Mouse (Mus musculus) lung, embryonic 15.5 days (tissue): Measurements from ENCODE around the gene Flcn. TPM values are rescaled to one million over a fixed set of nuclear protein-coding genes. Genes with fewer than 3 reads are reported as not detected.
"Not testable (repeated sequence)": the region's sequence is repeated elsewhere in the genome, so short reads cannot be mapped to it uniquely, and the experiment has no call there.

Source experiments
- ATAC-seq: fragments of 200-750 bp; cut with Nextera tagmentation; 2 replicates; pipeline ENCODE4 v1.8.0; 2017; ENCODE audit warnings: moderate number of reproducible peaks, borderline replicate concordance; ENCODE audit not compliant: low FRiP score, low TSS enrichment; ENCODE audit errors: extremely low read depth
- H3K27ac ChIP-seq: fragments of 300-500 bp; sonication (generic); 2 replicates; pipeline ENCODE4 v1.5.1; 2015; ENCODE audit warnings: moderate library complexity, mild to moderate bottlenecking, inconsistent platforms
- H3K27me3 ChIP-seq: fragments of 300-500 bp; sonication (generic); 2 replicates; pipeline ENCODE4 v1.6.1; 2015; ENCODE audit warnings: inconsistent platforms
- H3K36me3 ChIP-seq: fragments of 300-500 bp; sonication (generic); 2 replicates; pipeline ENCODE4 v1.6.1; 2015; ENCODE audit warnings: inconsistent platforms
- H3K4me1 ChIP-seq: fragments of 300-500 bp; sonication (generic); 2 replicates; pipeline ENCODE4 v1.6.1; 2015; ENCODE audit warnings: inconsistent platforms
- H3K4me2 ChIP-seq: fragments of 300-500 bp; sonication (generic); 2 replicates; pipeline ENCODE4 v1.6.1; 2015; ENCODE audit warnings: inconsistent platforms, mild to moderate bottlenecking, moderate library complexity
- H3K4me3 ChIP-seq: fragments of 300-500 bp; sonication (generic); 2 replicates; pipeline ENCODE4 v1.5.1; 2015; ENCODE audit warnings: mild to moderate bottlenecking, inconsistent platforms
- H3K9ac ChIP-seq: fragments of 300-500 bp; sonication (generic); 2 replicates; pipeline ENCODE4 v1.6.1; 2015; ENCODE audit warnings: inconsistent platforms
- H3K9me3 ChIP-seq: fragments of 300-500 bp; sonication (generic); 2 replicates; pipeline ENCODE4 v1.6.1; 2016; ENCODE audit warnings: inconsistent platforms
- WGBS: fragments of 180-500 bp; shearing (Covaris S2); methylation state at CpG from one replicate; pipeline ENCODE4 v1.1.7; 2015; 5-methylcytosine and 5-hydroxymethylcytosine counted together
- polyA plus RNA-seq: library from polyadenylated mRNA; unstranded; fragments of >200 nt; fragmentation: Nextera tagmentation; extraction: Ambion mirVana; gene quantifications from 2 replicates; pipeline ENCODE4 v1.2.1, GENCODE M21; 2015

Flcn gene
- polyA plus RNA-seq = 25.9 and 27.7 TPM in 2 replicates

DNA sequence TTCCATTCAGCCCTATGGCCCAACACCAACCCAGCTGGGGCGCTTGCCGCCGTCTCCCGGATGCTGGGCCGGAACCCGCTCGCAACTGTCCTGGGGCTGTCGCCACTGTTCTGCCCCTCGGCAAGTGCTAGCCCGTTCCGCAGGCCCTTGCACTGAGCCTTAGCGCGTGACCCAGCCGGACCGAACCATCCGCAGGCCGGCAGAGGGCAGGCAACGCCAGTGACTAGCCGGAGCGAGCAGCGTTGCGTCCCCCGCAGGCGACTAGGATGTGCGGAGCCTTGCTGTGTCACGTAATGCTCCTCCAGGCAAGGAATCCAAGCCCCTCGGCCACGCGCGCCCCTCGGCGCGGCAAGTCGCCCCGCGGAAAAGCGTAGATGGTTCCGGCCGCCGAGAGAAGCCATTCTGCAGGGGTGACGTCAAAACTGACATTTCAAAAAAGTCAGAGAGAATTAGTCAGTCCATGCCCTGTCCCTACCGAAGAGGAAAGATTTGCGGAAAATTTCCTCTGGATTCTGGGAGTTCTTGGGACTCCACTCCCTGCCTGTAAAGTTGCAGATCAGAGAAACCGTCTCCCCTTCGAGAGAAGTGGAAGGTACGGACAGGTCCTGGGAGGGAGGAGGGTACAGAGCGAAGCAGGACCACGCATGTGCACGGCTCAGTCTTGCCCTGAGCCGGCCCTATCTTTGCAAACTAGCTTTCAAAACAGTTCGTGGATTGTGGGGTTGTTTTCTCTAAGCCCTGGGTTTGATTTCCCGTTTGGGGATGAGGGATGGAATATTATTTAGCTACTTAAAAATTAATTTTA, at the start of gene Flcn:
Gene Flcn, minus strand, starts transcription at position 347 of the 805 bp plus-strand sequence.
- Histone ChIP-seq H3K9ac (peak within 1 kb of the TSS; percentile 97), H3K36me3 (peaks cover 17% of the 10 kb centered on the region), H3K4me3 (peak within 1 kb of the TSS; percentile 91), H3K9me3 (no peaks in the 10 kb centered on the region), H3K27ac (peak within 1 kb of the TSS; percentile 99), H3K27me3 (no peaks in the 10 kb centered on the region), H3K4me1 (peaks cover 18% of the 10 kb centered on the region), H3K4me2 (peak within 1 kb of the TSS; percentile 92)
- ATAC-seq = peak; percentile 90
- WGBS = under 1% methylated on average over 52 of the region's 52 CpGs

DNA sequence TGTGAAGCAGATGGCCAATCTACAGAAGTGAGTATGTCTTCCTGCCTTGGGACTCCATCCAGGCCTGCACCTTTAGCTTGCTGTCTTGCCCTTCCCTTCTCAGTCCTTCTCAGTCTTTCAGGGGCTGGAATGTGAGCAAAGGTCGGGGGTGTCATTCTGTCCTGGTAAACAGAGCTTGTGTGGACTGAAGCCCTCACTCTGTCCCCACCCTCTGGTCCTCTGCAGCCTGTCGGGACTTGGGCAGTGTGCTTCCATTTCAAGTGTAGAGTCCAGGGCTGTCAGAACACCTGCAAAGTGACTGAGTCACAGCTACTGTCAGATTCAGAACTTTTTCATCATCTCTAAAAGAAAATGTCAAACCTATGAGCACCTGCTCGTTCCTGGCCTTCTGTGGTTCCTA, 43.0 kb upstream of the Flcn start:
- H3K4me3 ChIP-seq = no peak overlapping the region
- H3K4me1 ChIP-seq = peaks cover 9% of the 10 kb centered on the region; the same call in 1 of the 2 replicates
- 52% methylated on average over 3 of the region's 3 CpGs for WGBS
- no peaks in the 10 kb centered on the region for H3K9me3 ChIP-seq
- no peak overlapping the region for H3K4me2 ChIP-seq
- ATAC-seq = no peak
- H3K27me3 ChIP-seq = no peaks in the 10 kb centered on the region
- H3K27ac ChIP-seq = no peak overlapping the region
- no peak overlapping the region for H3K9ac ChIP-seq
- H3K36me3 ChIP-seq = peaks cover 4% of the 10 kb centered on the region; the same call in 1 of the 2 replicates

DNA sequence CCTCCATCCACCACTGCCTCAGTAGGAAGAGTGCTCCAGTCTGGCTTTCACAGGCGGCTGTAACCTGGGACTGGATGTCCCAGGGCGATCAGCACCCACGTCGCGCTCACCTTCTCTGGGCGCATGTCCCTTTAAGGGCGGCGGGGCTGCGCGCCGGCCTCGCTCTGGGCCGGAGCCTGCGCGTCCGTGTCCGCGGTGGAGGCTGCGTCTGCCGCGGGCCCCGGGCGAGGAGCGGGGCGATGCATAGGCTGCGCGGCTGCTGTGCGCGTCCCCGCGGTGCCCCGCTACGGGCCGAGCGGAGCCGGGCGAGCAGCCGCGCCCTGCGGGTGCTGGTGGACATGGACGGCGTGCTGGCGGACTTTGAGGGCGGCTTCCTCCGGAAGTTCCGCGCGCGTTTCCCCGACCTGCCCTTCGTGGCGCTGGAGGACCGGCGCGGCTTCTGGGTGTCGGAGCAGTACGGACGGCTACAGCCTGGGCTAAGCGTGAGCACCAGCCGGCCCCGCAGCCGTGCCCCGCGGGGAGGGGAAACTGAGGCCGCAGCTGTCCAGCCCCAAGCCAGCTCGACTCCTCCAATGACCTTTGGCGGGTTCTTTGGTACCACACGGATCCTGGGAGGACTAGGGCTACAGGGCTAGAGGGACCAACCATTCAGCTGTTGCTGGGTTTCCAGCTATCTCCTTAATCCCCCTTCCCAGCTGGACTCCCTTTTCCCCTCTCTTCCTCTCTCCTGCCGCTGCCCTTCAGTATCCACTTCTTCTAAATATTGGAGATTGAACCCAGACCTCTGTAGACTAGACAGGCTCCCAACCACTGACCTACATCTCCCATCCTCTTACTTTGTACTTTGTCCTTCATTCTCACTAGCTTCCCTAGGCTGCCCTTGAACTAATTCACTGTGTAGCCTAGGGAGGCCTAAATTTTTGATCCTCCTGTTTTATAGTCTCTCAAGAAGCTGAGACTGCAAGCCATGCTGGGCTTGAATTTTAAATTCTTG, 38.4 kb upstream of the Flcn start:
- peak; percentile 85 for ATAC-seq
- H3K36me3 ChIP-seq = peaks cover 6% of the 10 kb centered on the region
- peak overlapping the region; percentile 91 for H3K27ac ChIP-seq
- WGBS = under 1% methylated on average over 69 of the region's 69 CpGs
- H3K4me1 ChIP-seq = peaks cover 17% of the 10 kb centered on the region; the same call in 1 of the 2 replicates
- H3K27me3 ChIP-seq = no peaks in the 10 kb centered on the region
- no peaks in the 10 kb centered on the region for H3K9me3 ChIP-seq
- peak overlapping the region; percentile 83 for H3K4me3 ChIP-seq
- peak overlapping the region; percentile 85 for H3K4me2 ChIP-seq
- peak overlapping the region; percentile 91 for H3K9ac ChIP-seq

DNA sequence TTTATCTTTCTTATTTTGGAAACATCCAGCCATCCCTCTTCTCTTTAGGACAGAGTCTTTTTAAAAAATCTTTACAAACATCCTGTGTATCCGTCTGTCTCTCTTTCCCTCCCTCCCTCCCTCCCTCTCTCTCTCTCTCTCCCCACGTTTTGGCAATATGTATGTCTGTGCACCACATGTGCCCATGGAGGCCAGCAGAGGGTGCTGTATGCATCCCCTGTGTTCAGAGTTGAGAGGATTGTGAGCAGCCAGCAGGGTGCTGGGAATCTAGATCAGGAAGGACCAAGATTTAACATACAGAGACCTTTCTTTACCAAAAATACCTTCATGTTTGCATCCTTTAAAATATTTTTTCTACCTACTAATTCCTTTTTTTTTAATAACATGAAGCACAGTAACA, 37.3 kb upstream of the Flcn start:
- WGBS = 3% methylated on average over 2 of the region's 2 CpGs
- Histone ChIP-seq H3K9ac (no peak overlapping the region), H3K4me3 (peak overlapping the region; percentile 83), H3K9me3 (no peaks in the 10 kb centered on the region), H3K27ac (no peak overlapping the region), H3K4me1 (peaks cover 17% of the 10 kb centered on the region; the same call in 1 of the 2 replicates), H3K36me3 (peaks cover 3% of the 10 kb centered on the region; the same call in 1 of the 2 replicates), H3K4me2 (peak overlapping the region; percentile 85), H3K27me3 (no peaks in the 10 kb centered on the region)
- ATAC-seq = no peak

- no peak overlapping the region for H3K27ac ChIP-seq
- 95% methylated on average over 11 of the region's 11 CpGs for WGBS
- ATAC-seq = no peak
- peaks cover 3% of the 10 kb centered on the region; the same call in 1 of the 2 replicates for H3K36me3 ChIP-seq
- H3K9me3 ChIP-seq = no peaks in the 10 kb centered on the region
- peaks cover 17% of the 10 kb centered on the region; the same call in 1 of the 2 replicates for H3K4me1 ChIP-seq
- H3K27me3 ChIP-seq = no peaks in the 10 kb centered on the region
- no peak overlapping the region for H3K9ac ChIP-seq
- no peak overlapping the region for H3K4me3 ChIP-seq
- H3K4me2 ChIP-seq = no peak overlapping the region
These were observed 36.5 kb upstream of the Flcn start for GRCm38 (mm10) chr11:59846311-59846710.

DNA sequence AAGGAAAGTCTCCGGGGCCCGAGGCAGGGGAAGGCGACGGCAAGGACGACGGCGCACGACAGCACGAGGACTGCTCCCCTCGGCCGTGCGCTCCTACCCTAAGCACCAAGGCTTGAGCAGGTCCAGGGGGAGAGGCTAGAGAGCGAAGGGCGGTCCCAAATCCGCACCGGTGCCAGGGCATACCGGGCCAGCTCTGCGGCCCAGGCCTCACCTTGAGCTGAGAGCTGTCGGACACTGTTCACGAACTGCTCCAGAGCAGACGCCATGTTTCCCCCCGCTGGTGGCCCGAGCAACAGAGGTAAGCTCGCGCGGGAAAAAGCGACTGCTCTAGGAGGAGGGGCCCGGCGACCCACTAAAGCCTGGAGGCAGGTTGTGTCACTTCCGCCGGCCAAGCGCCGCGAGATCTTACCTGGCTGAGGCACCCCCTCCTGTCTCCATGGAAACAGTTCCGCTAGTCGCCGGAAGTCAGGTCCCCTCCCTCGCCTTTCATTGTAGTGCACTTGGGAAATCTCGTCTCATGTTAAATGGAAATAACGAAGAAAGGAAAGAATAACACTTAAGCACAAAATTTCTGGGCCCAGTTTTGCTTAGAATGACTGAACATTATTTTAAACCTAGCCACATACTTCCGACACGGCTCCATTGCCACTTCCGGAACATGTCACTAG, 29.8 kb upstream of the Flcn start, which contains the start of gene Cops3:
Gene Cops3, minus strand, starts transcription at position 380 of the 668 bp plus-strand sequence.
- H3K4me2 ChIP-seq = peak within 1 kb of the TSS; percentile 70
- H3K27me3 ChIP-seq = no peaks in the 10 kb centered on the region
- H3K27ac ChIP-seq = peak within 1 kb of the TSS; percentile 99
- peaks cover 20% of the 10 kb centered on the region for H3K4me1 ChIP-seq
- peak within 1 kb of the TSS; percentile 96 for H3K9ac ChIP-seq
- no peaks in the 10 kb centered on the region for H3K9me3 ChIP-seq
- WGBS = under 1% methylated on average over 42 of the region's 43 CpGs
- peak; percentile 95 for ATAC-seq
- H3K4me3 ChIP-seq = peak within 1 kb of the TSS; percentile 100
- peaks cover 22% of the 10 kb centered on the region for H3K36me3 ChIP-seq

DNA sequence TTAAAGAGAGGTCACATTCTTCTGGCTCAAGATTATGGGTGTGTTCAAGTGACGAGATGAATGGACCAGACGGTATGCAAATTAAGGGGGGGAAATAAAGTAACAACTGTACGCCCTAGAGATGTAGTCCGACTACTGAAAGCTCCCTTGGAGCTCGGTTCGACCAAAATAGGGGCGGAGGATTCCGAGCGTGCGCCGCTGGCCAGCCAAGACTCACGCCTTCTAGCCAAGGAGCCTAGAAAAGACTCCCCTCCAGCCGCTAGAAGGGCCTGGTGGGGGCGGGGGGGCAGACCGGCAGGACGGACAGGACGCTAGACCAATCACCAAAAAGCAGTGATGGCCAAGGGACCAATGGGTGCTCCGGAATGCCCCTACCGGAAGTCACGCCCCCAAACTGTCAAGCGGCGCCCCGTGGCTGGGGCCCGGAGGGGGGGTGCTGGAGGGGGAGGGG, 29.2 kb upstream of the Flcn start, which contains the start of gene Nt5m:
Gene Nt5m, plus strand, starts transcription at position 440 of the 451 bp plus-strand sequence.
- peak within 1 kb of the TSS; percentile 70 for H3K4me2 ChIP-seq
- H3K9ac ChIP-seq = peak within 1 kb of the TSS; percentile 96
- under 1% methylated on average over 24 of the region's 24 CpGs for WGBS
- H3K4me1 ChIP-seq = peaks cover 20% of the 10 kb centered on the region
- peak within 1 kb of the TSS; percentile 99 for H3K27ac ChIP-seq
- H3K9me3 ChIP-seq = no peaks in the 10 kb centered on the region
- peak; percentile 97 for ATAC-seq
- peaks cover 27% of the 10 kb centered on the region for H3K36me3 ChIP-seq
- peak within 1 kb of the TSS; percentile 100 for H3K4me3 ChIP-seq
- H3K27me3 ChIP-seq = no peaks in the 10 kb centered on the region

DNA sequence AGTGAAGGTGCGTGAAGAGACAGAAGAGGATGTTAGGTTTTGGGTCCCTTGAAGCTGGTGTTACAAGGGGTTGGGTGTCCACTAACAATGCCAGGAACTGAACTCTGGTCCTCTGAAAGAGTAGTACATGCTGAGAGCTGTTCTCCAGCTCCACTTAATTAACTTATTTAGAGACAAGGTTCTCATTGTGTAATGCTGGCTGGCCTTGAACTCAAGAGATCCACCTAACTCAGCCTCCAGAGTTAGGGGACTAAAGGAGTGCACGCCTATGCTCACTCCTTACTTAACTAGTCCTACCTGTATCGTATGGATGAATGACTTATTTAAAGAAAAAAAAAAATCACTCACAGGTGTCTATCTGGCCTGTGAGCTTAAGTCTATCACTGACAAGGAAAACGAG, 28.6 kb upstream of the Flcn start:
- no peak for ATAC-seq
- H3K4me3 ChIP-seq = peak overlapping the region; percentile 100
- no peaks in the 10 kb centered on the region for H3K9me3 ChIP-seq
- 57% methylated on average over 4 of the region's 4 CpGs for WGBS
- H3K4me1 ChIP-seq = peaks cover 20% of the 10 kb centered on the region
- no peaks in the 10 kb centered on the region for H3K27me3 ChIP-seq
- peak overlapping the region; percentile 96 for H3K9ac ChIP-seq
- H3K27ac ChIP-seq = no peak overlapping the region
- H3K4me2 ChIP-seq = peak overlapping the region; percentile 70
- peaks cover 33% of the 10 kb centered on the region for H3K36me3 ChIP-seq

DNA sequence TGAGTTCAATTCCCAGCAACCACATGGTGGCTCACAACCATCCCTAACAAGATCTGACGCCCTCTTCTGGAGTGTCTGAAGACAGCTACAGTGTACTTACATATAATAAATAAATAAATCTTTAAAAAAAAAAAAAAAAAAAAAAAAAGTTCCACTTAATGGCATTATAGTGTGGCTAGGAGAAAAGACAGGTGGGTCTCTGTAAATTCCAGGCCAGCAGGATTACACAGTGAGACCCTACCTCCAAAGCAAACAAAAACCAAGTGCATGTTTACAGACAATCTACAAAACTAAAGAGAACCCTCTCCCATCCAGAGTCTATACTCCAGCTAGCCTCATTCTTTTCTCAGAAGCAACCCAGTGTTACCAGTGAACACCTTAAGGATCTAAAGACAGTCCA, 28.0 kb upstream of the Flcn start:
- Histone ChIP-seq H3K4me1 (peaks cover 20% of the 10 kb centered on the region), H3K4me3 (peak overlapping the region; percentile 100), H3K4me2 (peak overlapping the region; percentile 70), H3K36me3 (peaks cover 39% of the 10 kb centered on the region)
- not testable (repeated sequence) for H3K27me3 ChIP-seq, ATAC-seq, H3K9me3 ChIP-seq, H3K9ac ChIP-seq, H3K27ac ChIP-seq
- WGBS = no CpG with 5 or more reads among the region's 1 CpGs

DNA sequence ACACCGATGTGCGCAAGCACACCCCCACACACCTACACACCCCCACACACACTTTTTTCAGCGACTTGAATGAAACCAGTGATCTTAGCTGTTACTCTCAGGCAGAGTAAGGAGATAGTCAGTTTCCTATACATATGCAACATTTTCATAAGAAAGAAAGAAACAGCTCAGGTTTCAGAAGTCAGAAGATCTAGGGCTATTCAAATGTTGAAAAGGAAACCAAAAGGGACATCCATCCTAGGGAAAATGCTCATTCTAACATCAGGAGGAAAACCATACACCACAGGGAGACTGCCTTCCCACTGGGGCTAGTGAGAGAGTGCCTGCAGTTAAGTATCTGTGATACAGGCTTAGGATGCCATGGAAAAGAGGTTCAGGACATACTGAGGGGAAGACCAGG, 11.8 kb upstream of the Flcn start:
- no peak overlapping the region for H3K4me3 ChIP-seq
- no peaks in the 10 kb centered on the region for H3K4me1 ChIP-seq
- 87% methylated on average over 3 of the region's 3 CpGs for WGBS
- H3K27ac ChIP-seq = no peak overlapping the region
- H3K36me3 ChIP-seq = peaks cover 95% of the 10 kb centered on the region
- H3K9me3 ChIP-seq = no peaks in the 10 kb centered on the region
- no peak for ATAC-seq
- no peak overlapping the region for H3K4me2 ChIP-seq
- no peak overlapping the region for H3K9ac ChIP-seq
- no peaks in the 10 kb centered on the region for H3K27me3 ChIP-seq

DNA sequence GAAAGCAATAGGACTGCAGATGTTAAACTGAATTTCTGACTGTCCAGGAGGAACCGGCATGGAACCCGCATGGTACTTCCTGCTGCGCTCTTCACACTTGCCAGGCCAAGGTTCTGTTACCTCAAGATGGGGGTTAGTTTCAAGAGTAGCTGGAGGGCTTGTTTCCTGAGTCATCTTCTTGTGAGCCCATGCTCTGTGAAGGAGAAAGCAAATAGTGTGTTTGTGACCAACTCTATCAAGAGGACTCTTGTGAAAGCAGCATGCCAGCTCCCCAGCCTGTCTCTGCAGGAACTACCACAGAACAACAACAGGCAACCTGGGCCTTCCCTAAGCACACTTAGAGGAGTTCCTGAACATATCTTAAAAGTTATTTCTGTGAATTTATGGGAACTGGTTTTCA, 8.1 kb upstream of the Flcn start:
- H3K27me3 ChIP-seq = no peaks in the 10 kb centered on the region
- H3K4me2 ChIP-seq = no peak overlapping the region
- no peak overlapping the region for H3K27ac ChIP-seq
- H3K36me3 ChIP-seq = peaks cover 67% of the 10 kb centered on the region
- H3K9me3 ChIP-seq = no peaks in the 10 kb centered on the region
- 92% methylated on average over 3 of the region's 3 CpGs for whole genome bisulfite sequencing
- no peaks in the 10 kb centered on the region for H3K4me1 ChIP-seq
- H3K9ac ChIP-seq = no peak overlapping the region
- H3K4me3 ChIP-seq = no peak overlapping the region
- no peak for ATAC-seq
